Mouse (Mus musculus) cerebellum, adult 2 months (tissue): ENCODE data around the gene Rasl12. TPM values are rescaled to one million over a fixed set of nuclear protein-coding genes. Genes with fewer than 3 reads are reported as not detected.

Source experiments
- DNase-seq, 2 experiments: peaks; one replicate each; pipeline ENCODE4 v3.0.0; 2021
- H3K27ac ChIP-seq: fragments of 200-500 bp; 2 replicates; pipeline ENCODE4 v1.5.1; 2012; ENCODE audit warnings: low read length, control low read depth, inconsistent platforms; ENCODE audit not compliant: insufficient read depth
- H3K27me3 ChIP-seq: fragments of 200-500 bp; 2 replicates; pipeline ENCODE4 v1.6.1; 2012; ENCODE audit warnings: inconsistent platforms, mild to moderate bottlenecking, low read length, moderate library complexity; ENCODE audit not compliant: control insufficient read depth, insufficient read depth
- H3K4me1 ChIP-seq: fragments of 200-500 bp; 2 replicates; pipeline ENCODE4 v1.6.1; 2011; ENCODE audit warnings: low read length; ENCODE audit not compliant: control insufficient read depth, insufficient read depth
- H3K4me3 ChIP-seq: fragments of 200-500 bp; replicated peaks from 2 replicates; pipeline ENCODE3; 2011; ENCODE audit warnings: mild to moderate bottlenecking, low read depth, low read length, control low read depth; ENCODE audit not compliant: insufficient read depth
- CTCF ChIP-seq: fragments of 200-500 bp; IDR thresholded peaks from 2 replicates; pipeline ENCODE4 v1.5.1; 2011; ENCODE audit warnings: low read depth, mild to moderate bottlenecking, control low read depth, low read length, moderate library complexity, borderline replicate concordance; ENCODE audit not compliant: insufficient read depth
- POLR2A ChIP-seq: fragments of 200-500 bp; IDR thresholded peaks from 2 replicates; pipeline ENCODE4 v1.6.1; 2011; ENCODE audit warnings: low read length, control low read depth, borderline replicate concordance; ENCODE audit not compliant: insufficient read depth
- WGBS: fragments of 180-500 bp; shearing (Covaris S2); methylation state at CpG from one replicate; pipeline ENCODE4 v1.1.7; 2018; 5-methylcytosine and 5-hydroxymethylcytosine counted together
- polyA plus RNA-seq: library from polyadenylated mRNA; depleted of rRNA; stranded (reverse); fragments of >200 nt; gene quantifications from 2 replicates; pipeline ENCODE4 v1.2.3, GENCODE M21; 2012

The Rasl12 gene
- polyA plus RNA-seq, 1 experiment = 7.4 TPM

DNA sequence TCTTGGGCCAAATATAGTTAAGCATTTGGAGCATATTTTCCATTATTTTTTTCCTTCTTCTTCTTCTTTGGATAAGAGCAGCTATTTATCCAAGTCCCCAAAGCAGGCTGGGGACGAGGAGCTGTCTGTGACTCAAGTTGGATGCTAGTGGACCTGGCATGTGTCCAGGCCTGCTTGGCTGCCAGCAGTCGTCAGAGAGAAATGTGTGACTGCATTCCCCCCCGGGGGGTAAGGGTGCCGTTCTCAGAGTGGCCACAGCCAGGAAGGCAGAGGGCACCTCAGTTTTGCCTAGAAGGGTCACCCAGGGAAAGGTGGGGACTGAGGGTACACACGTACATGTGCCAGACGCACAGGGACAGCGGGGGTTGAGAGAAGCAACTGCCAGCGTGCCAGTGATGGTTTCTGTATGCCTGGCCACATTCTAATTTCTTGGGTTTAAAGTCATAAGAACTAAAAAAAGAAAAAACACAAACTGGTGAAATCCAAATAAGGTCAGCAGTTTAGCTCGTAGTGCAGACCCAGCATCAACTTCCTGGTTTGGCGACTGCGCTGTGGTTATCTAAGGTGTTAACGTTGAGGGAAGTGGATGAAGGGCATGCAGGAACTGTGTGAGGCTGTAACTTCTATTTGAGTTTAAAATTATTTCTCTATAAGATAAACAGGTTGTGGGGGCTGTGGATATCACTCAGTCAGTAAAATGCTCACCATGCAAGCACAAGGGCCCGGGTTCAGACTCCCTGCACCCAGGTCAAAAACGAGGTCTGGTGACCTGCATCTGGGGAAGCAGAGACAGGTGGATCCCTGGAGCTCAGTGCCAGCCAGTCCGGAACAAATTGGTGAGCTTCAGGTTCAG lies 6.3 kb downstream of the Rasl12 start:
- Histone ChIP-seq H3K27me3 (no peaks in the 10 kb centered on the region), H3K4me3 (peak overlapping the region; percentile 50), H3K27ac (no peak overlapping the region), H3K4me1 (no peaks in the 10 kb centered on the region; the same call in 1 of the 2 replicates)
- peak; percentile 79 for DNase-seq
- TF ChIP-seq POLR2A (no peak), CTCF (no peak)
- 25% methylated on average over 15 of the region's 15 CpGs for WGBS

DNA sequence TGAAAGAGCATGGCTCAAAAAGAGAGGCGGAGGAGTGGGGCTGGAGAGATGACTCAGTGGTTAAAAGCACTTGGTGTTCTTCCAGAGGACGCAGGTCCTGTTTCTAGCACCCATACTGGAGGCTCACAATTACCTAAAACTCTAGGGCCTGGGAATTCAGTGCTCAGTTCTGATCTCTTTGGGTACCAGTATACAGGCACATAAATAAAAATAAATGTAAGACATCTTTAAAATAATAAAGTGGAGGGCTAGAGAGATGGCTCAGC lies 6.8 kb downstream of the Rasl12 start:
- WGBS = 56% methylated on average over 2 of the region's 2 CpGs

DNA sequence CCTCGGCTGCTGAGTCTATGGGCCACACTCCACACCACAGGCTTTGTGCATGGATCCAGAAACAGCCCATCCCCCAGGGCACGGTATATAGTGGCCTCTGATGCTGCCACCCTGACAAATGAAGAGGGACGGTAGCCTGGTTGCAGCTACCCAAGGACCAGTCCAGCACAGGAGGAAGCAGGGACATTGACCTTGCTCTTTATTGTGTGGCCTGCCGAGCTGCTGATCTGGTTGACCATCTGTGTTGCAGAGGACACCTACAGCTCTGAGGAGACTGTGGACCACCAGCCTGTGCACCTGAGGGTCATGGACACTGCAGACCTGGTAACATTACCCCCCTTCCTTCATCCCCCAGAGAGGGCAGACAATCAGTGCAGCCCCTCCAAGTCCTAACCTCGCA lies 9.0 kb downstream of the Rasl12 start:
- H3K27ac ChIP-seq = no peak overlapping the region
- no peak for DNase-seq
- H3K4me1 ChIP-seq = no peaks in the 10 kb centered on the region; the same call in 1 of the 2 replicates
- TF ChIP-seq CTCF (no peak), POLR2A (no peak)
- WGBS = 70% methylated on average over 5 of the region's 5 CpGs
- H3K27me3 ChIP-seq = no peaks in the 10 kb centered on the region
- H3K4me3 ChIP-seq = no peak overlapping the region

More for the DNA sequence above, 6.8 kb downstream of the Rasl12 start:
- Histone ChIP-seq H3K27ac (no peak overlapping the region), H3K4me3 (no peak overlapping the region), H3K4me1 (no peaks in the 10 kb centered on the region; the same call in 1 of the 2 replicates), H3K27me3 (no peaks in the 10 kb centered on the region)
- TF ChIP-seq POLR2A (no peak), CTCF (no peak)
- DNase-seq = peak in 1 of 2 experiments; percentile 27

DNA sequence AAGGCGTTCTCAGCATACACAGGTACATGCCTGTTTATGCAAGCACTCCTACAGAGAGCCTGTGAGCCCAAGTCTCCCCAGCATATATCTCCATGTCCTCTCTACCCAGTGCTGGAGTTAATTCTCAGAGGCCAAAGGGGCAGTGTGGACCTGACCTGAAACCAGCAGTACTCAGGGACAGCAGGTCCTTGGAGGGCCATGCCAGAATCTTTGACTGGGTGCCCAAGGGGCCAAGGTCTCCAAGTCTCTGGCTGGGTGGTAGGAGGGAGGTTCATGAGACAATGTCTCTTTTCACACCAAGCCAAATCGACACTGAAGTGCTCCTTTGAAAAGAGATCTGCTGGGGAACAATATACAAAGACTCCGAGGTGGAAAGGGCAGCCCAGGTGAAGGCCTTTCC lies 9.6 kb downstream of the Rasl12 start:
- no peak overlapping the region for H3K27ac ChIP-seq
- WGBS = 83% methylated on average over 3 of the region's 3 CpGs
- no peak for TF ChIP-seq CTCF
- no peak for TF ChIP-seq POLR2A
- DNase-seq = no peak
- H3K27me3 ChIP-seq = no peaks in the 10 kb centered on the region
- no peaks in the 10 kb centered on the region; the same call in 1 of the 2 replicates for H3K4me1 ChIP-seq
- H3K4me3 ChIP-seq = no peak overlapping the region

GRCm38 (mm10) chr9:65408871-65409295 lies 10.6 kb downstream of the Rasl12 start:
- no peak overlapping the region for H3K4me3 ChIP-seq
- H3K4me1 ChIP-seq = no peaks in the 10 kb centered on the region; the same call in 1 of the 2 replicates
- DNase-seq = no peak
- no peak overlapping the region for H3K27ac ChIP-seq
- WGBS = 59% methylated on average over 5 of the region's 5 CpGs
- TF ChIP-seq CTCF = no peak
- no peak for TF ChIP-seq POLR2A
- no peaks in the 10 kb centered on the region for H3K27me3 ChIP-seq

DNA sequence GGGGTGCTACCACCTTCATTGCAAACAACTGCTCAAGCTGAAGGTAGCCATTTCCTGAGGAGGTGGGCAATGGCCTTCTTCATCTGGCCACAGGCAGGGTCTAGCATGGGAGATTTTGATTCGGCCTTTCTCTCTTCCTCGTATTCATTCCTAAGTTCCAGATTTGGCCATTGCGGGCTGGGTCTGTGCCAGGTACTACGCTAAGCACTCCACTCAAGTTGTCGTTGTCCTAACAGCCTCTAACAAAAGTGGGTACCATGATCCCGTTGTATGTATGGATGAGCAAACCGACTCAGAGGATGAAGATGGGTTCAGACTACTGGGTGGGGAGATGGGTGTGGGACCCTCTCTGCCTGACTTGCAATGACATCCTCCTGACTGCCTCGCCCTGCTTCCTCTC lies 12.1 kb downstream of the Rasl12 start:
- TF ChIP-seq POLR2A (no peak), CTCF (no peak)
- no peaks in the 10 kb centered on the region for H3K4me1 ChIP-seq
- H3K4me3 ChIP-seq = no peak overlapping the region
- WGBS = 84% methylated on average over 8 of the region's 8 CpGs
- no peaks in the 10 kb centered on the region for H3K27me3 ChIP-seq
- no peak for DNase-seq
- no peak overlapping the region for H3K27ac ChIP-seq

- WGBS = 61% methylated on average over 3 of the region's 3 CpGs
- H3K4me3 ChIP-seq = no peak overlapping the region
- H3K27me3 ChIP-seq = no peaks in the 10 kb centered on the region
- H3K4me1 ChIP-seq = no peaks in the 10 kb centered on the region
- TF ChIP-seq POLR2A (no peak), CTCF (no peak)
- H3K27ac ChIP-seq = no peak overlapping the region; the same call in 1 of the 2 replicates
- no peak for DNase-seq
These were observed 13.0 kb downstream of the Rasl12 start for GRCm38 (mm10) chr9:65411326-65411725.

DNA sequence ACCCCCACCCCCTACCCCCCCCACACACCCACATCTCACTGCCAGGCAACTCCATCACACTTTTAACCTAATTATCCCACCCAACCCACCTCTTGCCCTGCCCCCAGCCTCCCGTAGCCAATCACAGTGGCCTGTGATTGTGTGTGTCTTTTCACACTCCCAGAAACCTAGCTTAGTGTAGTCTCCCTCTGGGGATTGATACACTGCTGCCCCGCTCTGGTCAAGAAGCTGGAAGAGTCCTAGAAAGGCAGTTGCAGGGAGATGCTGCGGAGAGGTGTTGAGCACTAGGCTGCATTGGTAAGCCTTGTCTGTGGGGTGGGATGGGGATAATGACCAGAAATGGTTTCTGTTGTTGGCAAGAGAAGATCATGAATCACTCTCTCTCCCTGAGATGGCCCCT lies 19.4 kb downstream of the Rasl12 start:
- DNase-seq = no peak
- H3K27ac ChIP-seq = no peak overlapping the region
- no peaks in the 10 kb centered on the region for H3K4me1 ChIP-seq
- peak; percentile 8; the same call in 1 of the 2 replicates for TF ChIP-seq CTCF
- no peak for TF ChIP-seq POLR2A
- no peak overlapping the region for H3K4me3 ChIP-seq
- no peaks in the 10 kb centered on the region for H3K27me3 ChIP-seq
- 47% methylated on average over 3 of the region's 3 CpGs for WGBS
